Mouse (Mus musculus): Measurements from ENCODE around the gene Doc2g.
"Not testable (repeated sequence)": the region's sequence is repeated elsewhere in the genome, so short reads cannot be mapped to it uniquely, and the experiment has no call there.

Gene Doc2g

GRCm38 (mm10) chr19:4017921-4018587 lies 14.9 kb downstream of the Doc2g start:
- DNase-seq (ENCODE audit: low spot score in 2 of 2): no peak

GRCm38 (mm10) chr19:4018743-4019583 lies 15.8 kb downstream of the Doc2g start:
- peak; percentile 79 to 81 for DNase-seq (ENCODE audit: low spot score in 2 of 2)

- DNase-seq (ENCODE audit: low spot score in 2 of 2): no peak
Observed at GRCm38 (mm10) chr19:4023185-4023584, 20.1 kb downstream of the Doc2g start.

GRCm38 (mm10) chr19:4027576-4027975 lies 24.5 kb downstream of the Doc2g start:
- no peak for DNase-seq (ENCODE audit: low spot score in 2 of 2)

GRCm38 (mm10) chr19:4032668-4033067 lies 29.6 kb downstream of the Doc2g start:
- DNase-seq (ENCODE audit: low spot score in 2 of 2): no peak

- DNase-seq (ENCODE audit: low spot score in 2 of 2): no peak
Observed at GRCm38 (mm10) chr19:4033298-4033697, 30.2 kb downstream of the Doc2g start.

- DNase-seq (ENCODE audit: low spot score in 2 of 2): no peak
Observed at GRCm38 (mm10) chr19:4033742-4034141, 30.6 kb downstream of the Doc2g start.

- DNase-seq (ENCODE audit: low spot score in 2 of 2): no peak
Observed at GRCm38 (mm10) chr19:4036327-4037045, 33.4 kb downstream of the Doc2g start.

- DNase-seq (ENCODE audit: low spot score in 2 of 2): not testable (repeated sequence)
Observed at GRCm38 (mm10) chr19:4037154-4037787, 34.2 kb downstream of the Doc2g start.

GRCm38 (mm10) chr19:4037788-4038232 lies 34.7 kb downstream of the Doc2g start, which contains the start of gene Gstp1:
TSS of gene Gstp1 (minus strand) at chr19:4037985.
- peak; percentile 85 to 86 for DNase-seq (ENCODE audit: low spot score in 2 of 2)

- DNase-seq (ENCODE audit: low spot score in 2 of 2): not testable (repeated sequence)
Observed at GRCm38 (mm10) chr19:4040941-4041340, 37.8 kb downstream of the Doc2g start.

GRCm38 (mm10) chr19:4041500-4041899 lies 38.4 kb downstream of the Doc2g start:
- DNase-seq (ENCODE audit: low spot score in 2 of 2): not testable (repeated sequence)

- peak; percentile 38 to 66 for DNase-seq (ENCODE audit: low spot score in 2 of 2)
Observed at GRCm38 (mm10) chr19:4042124-4042523, 39.0 kb downstream of the Doc2g start.

GRCm38 (mm10) chr19:4044109-4044508 lies 41.0 kb downstream of the Doc2g start:
- DNase-seq (ENCODE audit: low spot score in 2 of 2): not testable (repeated sequence)

- peak; percentile 72 to 75 for DNase-seq (ENCODE audit: low spot score in 2 of 2)
Observed at GRCm38 (mm10) chr19:4045966-4046865, 43.1 kb downstream of the Doc2g start, which contains the start of gene Gstp2. TSS of gene Gstp2 (minus strand) at chr19:4046023.

GRCm38 (mm10) chr19:4046866-4047254 lies 43.7 kb downstream of the Doc2g start:
- no peak for DNase-seq (ENCODE audit: low spot score in 2 of 2)

GRCm38 (mm10) chr19:4047859-4048258 lies 44.7 kb downstream of the Doc2g start:
- DNase-seq (ENCODE audit: low spot score in 2 of 2): peak; percentile 38 to 81

GRCm38 (mm10) chr19:4049069-4049468 lies 46.0 kb downstream of the Doc2g start:
- not testable (repeated sequence) for DNase-seq (ENCODE audit: low spot score in 2 of 2)

- no peak for DNase-seq (ENCODE audit: low spot score in 2 of 2)
Observed at GRCm38 (mm10) chr19:4051016-4051415, 47.9 kb downstream of the Doc2g start.

GRCm38 (mm10) chr19:4051741-4052515 lies 48.8 kb downstream of the Doc2g start:
- DNase-seq (ENCODE audit: low spot score in 2 of 2): peak; percentile 37 to 83

All from urinary bladder, postnatal 4 days (tissue).